Mouse (Mus musculus) G1E (cell line): ENCODE data around the gene B3galt1.

Experiments
- CTCF ChIP-seq: IDR thresholded peaks from 2 replicates; pipeline ENCODE4 v1.5.1; 2012; ENCODE audit warnings: low read depth, low read length, inconsistent platforms, mixed read lengths
- GATA1 ChIP-seq: IDR thresholded peaks from 2 replicates; pipeline ENCODE4 v1.6.1; 2012; ENCODE audit warnings: borderline replicate concordance, low read length, inconsistent platforms, mixed read lengths
- GATA2 ChIP-seq: IDR thresholded peaks from 2 replicates; pipeline ENCODE4 v1.6.1; 2012; ENCODE audit warnings: low read depth, low read length, inconsistent platforms, borderline replicate concordance
- POLR2AphosphoS5 ChIP-seq: IDR thresholded peaks from 2 replicates; pipeline ENCODE4 v1.6.1; 2012; ENCODE audit warnings: low read depth, low read length, inconsistent platforms; ENCODE audit not compliant: insufficient replicate concordance

DNA sequence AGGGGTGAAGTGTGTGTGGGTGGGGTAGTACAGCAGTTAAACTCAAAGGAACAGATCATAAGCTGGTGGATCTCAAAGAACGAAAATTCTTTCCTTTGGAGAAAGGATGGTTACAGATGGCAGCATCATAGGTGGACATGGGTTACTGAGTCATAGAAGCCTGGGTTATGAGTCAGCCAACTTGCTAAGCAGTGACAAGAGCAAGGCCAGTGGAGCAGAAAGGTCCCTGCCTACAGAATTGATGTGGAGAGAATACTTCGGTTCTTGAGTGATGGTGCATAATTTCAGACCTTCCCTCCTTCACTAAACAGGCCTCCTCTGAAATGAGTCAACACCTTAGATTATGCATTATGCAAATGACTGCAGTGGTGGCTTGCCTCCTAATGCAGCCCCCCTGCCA lies 525.9 kb downstream of the B3galt1 start:
- no peak for TF ChIP-seq CTCF
- TF ChIP-seq GATA1: no peak
- TF ChIP-seq GATA2: no peak
- TF ChIP-seq POLR2AphosphoS5: no peak
